Mouse (Mus musculus) left cerebral cortex, postnatal 14 days (tissue): Measurements from ENCODE around the gene Stpg4. TPM values are rescaled to one million over a fixed set of nuclear protein-coding genes. Genes with fewer than 3 reads are reported as not detected.

Experiments used
- DNase-seq, 2 experiments: peaks; one replicate each; pipeline ENCODE4 v3.0.0; 2021 to 2022; ENCODE audit warnings: low spot score in 2 of 2, mixed read lengths in 1 of 2
- intact Hi-C: fragments of 180-260 bp; cut with DNase I; formaldehyde crosslinking; loops from one replicate; pipeline ENCODE4 v1.15.1; 2025
- total RNA-seq, 2 experiments: library from RNA; stranded (reverse); gene quantifications; 2 replicates each; pipeline ENCODE4 v1.2.3; 2021

Stpg4 gene
- total RNA-seq, 2 experiments from 2014 or later, result not detected

GRCm38 (mm10) chr17:87387068-87387467 is 40.5 kb downstream of the Stpg4 start:
- no peak for DNase-seq
- intact Hi-C loops, result no loop called here

- intact Hi-C loops, result no loop called here
- no peak for DNase-seq
Observed at GRCm38 (mm10) chr17:87385835-87386234, 41.7 kb downstream of the Stpg4 start.

GRCm38 (mm10) chr17:87380681-87381080 is 46.9 kb downstream of the Stpg4 start:
- intact Hi-C loops, result no loop called here
- no peak for DNase-seq

GRCm38 (mm10) chr17:87379821-87380220 is 47.7 kb downstream of the Stpg4 start:
- no peak for DNase-seq
- intact Hi-C loops, result loop anchor here (2.0 kb wide), 1 partner anchor 49 kb away; no protein-coding TSS in a partner anchor

- intact Hi-C loops, result loop anchor here (2.0 kb wide), 1 partner anchor 50 kb away; no protein-coding TSS in a partner anchor
- no peak for DNase-seq
Observed at GRCm38 (mm10) chr17:87379160-87379624, 48.3 kb downstream of the Stpg4 start.

GRCm38 (mm10) chr17:87378354-87379159 is 49.0 kb downstream of the Stpg4 start:
- DNase-seq, result peak; percentile 78 to 91
- intact Hi-C loops, result loop anchor here (2.0 kb wide), 1 partner anchor 50 kb away; no protein-coding TSS in a partner anchor

- DNase-seq, result peak; percentile 65 to 70
- intact Hi-C loops, result no loop called here
Observed at GRCm38 (mm10) chr17:87377536-87377935, 50.0 kb downstream of the Stpg4 start.

- intact Hi-C loops, result no loop called here
- DNase-seq, result no peak
Observed at GRCm38 (mm10) chr17:87376831-87377471, 50.6 kb downstream of the Stpg4 start.

GRCm38 (mm10) chr17:87375941-87376511 is 51.5 kb downstream of the Stpg4 start:
- no peak for DNase-seq
- intact Hi-C loops, result no loop called here

GRCm38 (mm10) chr17:87373327-87373726 is 54.2 kb downstream of the Stpg4 start:
- no peak for DNase-seq
- intact Hi-C loops, result no loop called here

GRCm38 (mm10) chr17:87372189-87372588 is 55.4 kb downstream of the Stpg4 start:
- intact Hi-C loops, result no loop called here
- peak; percentile 59 to 79 for DNase-seq

- DNase-seq, result peak; percentile 82 to 91
- intact Hi-C loops, result loop anchor here (1.0 kb wide), 1 partner anchor 39 kb away; no protein-coding TSS in a partner anchor
Observed at GRCm38 (mm10) chr17:87369270-87369759, 58.2 kb downstream of the Stpg4 start.

GRCm38 (mm10) chr17:87368481-87368880 is 59.1 kb downstream of the Stpg4 start:
- DNase-seq, result no peak
- intact Hi-C loops, result no loop called here

- DNase-seq, result peak; percentile 70
- intact Hi-C loops, result no loop called here
Observed at GRCm38 (mm10) chr17:87367640-87368039, 59.9 kb downstream of the Stpg4 start.

- intact Hi-C loops, result no loop called here
Observed at GRCm38 (mm10) chr17:87367228-87367627, 60.3 kb downstream of the Stpg4 start.

GRCm38 (mm10) chr17:87366520-87366919 is 61.0 kb downstream of the Stpg4 start:
- DNase-seq, result no peak
- intact Hi-C loops, result no loop called here

More at GRCm38 (mm10) chr17:87367228-87367627, 60.3 kb downstream of the Stpg4 start:
- no peak for DNase-seq

- intact Hi-C loops, result no loop called here
- DNase-seq, result no peak
Observed at GRCm38 (mm10) chr17:87365268-87365667, 62.3 kb downstream of the Stpg4 start.

GRCm38 (mm10) chr17:87364108-87364507 is 63.4 kb downstream of the Stpg4 start:
- no peak for DNase-seq
- intact Hi-C loops, result no loop called here

GRCm38 (mm10) chr17:87361132-87361531 is 66.4 kb downstream of the Stpg4 start:
- DNase-seq, result no peak
- intact Hi-C loops, result no loop called here

GRCm38 (mm10) chr17:87357506-87357905 is 70.0 kb downstream of the Stpg4 start:
- no peak for DNase-seq
- intact Hi-C loops, result no loop called here
